Mouse (Mus musculus) MEL (cell line): ENCODE data around the gene Ubox5. TPM values are rescaled to one million over a fixed set of nuclear protein-coding genes. Genes with fewer than 3 reads are reported as not detected.

ENCODE experiments used
- DNase-seq: peaks from one replicate; pipeline ENCODE4 v3.0.0; 2011; ENCODE audit warnings: low read depth, low spot score
- H3K27ac ChIP-seq: 2 replicates; pipeline ENCODE4 v1.5.1; 2012; ENCODE audit warnings: low read depth, mild to moderate bottlenecking, control low read depth, low read length, moderate library complexity; ENCODE audit not compliant: control insufficient read depth
- H3K27me3 ChIP-seq, 2 experiments: fragments of 150-350 bp in 1 of 2; sonication (generic) in 1 of 2; 2 replicates each; pipeline ENCODE4 v1.6.1; 2012; ENCODE audit warnings: low read length in 2 of 2, mild to moderate bottlenecking in 2 of 2, improper control_type of control experiment in 1 of 2, moderate library complexity in 1 of 2; ENCODE audit not compliant: insufficient read depth in 2 of 2, control insufficient read depth in 1 of 2
- H3K36me3 ChIP-seq, 2 experiments: 2 replicates each; pipeline ENCODE4 v1.6.1; 2012 to 2014; ENCODE audit warnings: low read length in 2 of 2, improper control_type of control experiment in 1 of 2, inconsistent platforms in 1 of 2, mild to moderate bottlenecking in 1 of 2; ENCODE audit not compliant: insufficient read depth in 2 of 2, control insufficient read depth in 1 of 2
- H3K4me1 ChIP-seq, 2 experiments: fragments of 150-350 bp in 1 of 2; sonication (generic) in 1 of 2; 2 replicates each; pipeline ENCODE4 v1.6.1; 2012; ENCODE audit warnings: low read length in 2 of 2, improper control_type of control experiment in 1 of 2, mild to moderate bottlenecking in 1 of 2; ENCODE audit not compliant: insufficient read depth in 2 of 2, control insufficient read depth in 1 of 2
- H3K4me3 ChIP-seq, 2 experiments: fragments of 150-350 bp in 1 of 2; sonication (generic) in 1 of 2; 2 replicates each; pipeline ENCODE4 v1.5.1; 2012; ENCODE audit warnings: low read depth in 2 of 2, low read length in 2 of 2, mild to moderate bottlenecking in 2 of 2, moderate library complexity in 2 of 2, control low read depth in 1 of 2, improper control_type of control experiment in 1 of 2; ENCODE audit not compliant: control insufficient read depth in 1 of 2, insufficient read depth in 1 of 2
- H3K79me2 ChIP-seq: 2 replicates; pipeline ENCODE4 v1.6.1; 2012; ENCODE audit warnings: mild to moderate bottlenecking, low read length, moderate library complexity; ENCODE audit not compliant: control insufficient read depth, poor library complexity, insufficient read depth
- H3K9ac ChIP-seq: 2 replicates; pipeline ENCODE4 v1.6.1; 2012; ENCODE audit warnings: low read depth, mild to moderate bottlenecking, control low read depth, low read length, moderate library complexity; ENCODE audit not compliant: control insufficient read depth, poor library complexity, severe bottlenecking
- H3K9me3 ChIP-seq: fragments of 150-350 bp; sonication (generic); replicated peaks from 2 replicates; pipeline ENCODE4 v1.6.1; 2012; ENCODE audit warnings: mild to moderate bottlenecking, low read length, improper control_type of control experiment, moderate library complexity; ENCODE audit not compliant: insufficient read depth
- CHD1 ChIP-seq: IDR thresholded peaks from 2 replicates; pipeline ENCODE4 v1.6.1; 2012; ENCODE audit warnings: low read depth, mild to moderate bottlenecking, inconsistent platforms, low read length, improper control_type of control experiment
- ELF1 ChIP-seq: IDR thresholded peaks from 2 replicates; pipeline ENCODE4 v1.6.1; 2014; ENCODE audit warnings: low read depth, mild to moderate bottlenecking, inconsistent platforms, low read length, improper control_type of control experiment, moderate library complexity
- EP300 ChIP-seq, 2 experiments: IDR thresholded peaks; 2 replicates each; pipeline ENCODE4 v1.6.1; 2011; ENCODE audit warnings: improper control_type of control experiment in 2 of 2, low read length in 2 of 2, low read depth in 1 of 2, mild to moderate bottlenecking in 1 of 2
- ETS1 ChIP-seq: IDR thresholded peaks from 2 replicates; pipeline ENCODE4 v1.6.1; 2012; ENCODE audit warnings: low read depth, mild to moderate bottlenecking, inconsistent platforms, low read length, improper control_type of control experiment, moderate library complexity
- GABPA ChIP-seq: IDR thresholded peaks from 2 replicates; pipeline ENCODE4 v1.6.1; 2012; ENCODE audit warnings: low read depth, mild to moderate bottlenecking, inconsistent platforms, low read length, improper control_type of control experiment, moderate library complexity
- HCFC1 ChIP-seq: IDR thresholded peaks from 2 replicates; pipeline ENCODE4 v1.6.1; 2012; ENCODE audit warnings: low read depth, mild to moderate bottlenecking, inconsistent platforms, low read length, improper control_type of control experiment, moderate library complexity
- JUND ChIP-seq: IDR thresholded peaks from 2 replicates; pipeline ENCODE4 v1.6.1; 2011; ENCODE audit warnings: low read depth, mild to moderate bottlenecking, improper control_type of control experiment, low read length
- MAFK ChIP-seq: IDR thresholded peaks from 2 replicates; pipeline ENCODE4 v1.6.1; 2011; ENCODE audit warnings: low read depth, mild to moderate bottlenecking, low read length, improper control_type of control experiment, borderline replicate concordance
- MAZ ChIP-seq: IDR thresholded peaks from 2 replicates; pipeline ENCODE4 v1.6.1; 2012; ENCODE audit warnings: low read depth, mild to moderate bottlenecking, inconsistent platforms, low read length, improper control_type of control experiment
- MYB ChIP-seq: IDR thresholded peaks from 2 replicates; pipeline ENCODE4 v1.6.1; 2011; ENCODE audit warnings: mild to moderate bottlenecking, low read depth, low read length, improper control_type of control experiment
- POLR2A ChIP-seq, 2 experiments: IDR thresholded peaks; 2 replicates each; pipeline ENCODE4 v1.6.1; 2011 to 2012; ENCODE audit warnings: low read length in 2 of 2, mild to moderate bottlenecking in 2 of 2, control low read depth in 1 of 2, improper control_type of control experiment in 1 of 2, low read depth in 1 of 2, moderate library complexity in 1 of 2; ENCODE audit not compliant: control insufficient read depth in 1 of 2, insufficient read depth in 1 of 2, poor library complexity in 1 of 2
- POLR2AphosphoS2 ChIP-seq: IDR thresholded peaks from 2 replicates; pipeline ENCODE4 v1.6.1; 2011; ENCODE audit warnings: low read length, improper control_type of control experiment
- RAD21 ChIP-seq: IDR thresholded peaks from 2 replicates; pipeline ENCODE4 v1.6.1; 2011; ENCODE audit warnings: mild to moderate bottlenecking, low read depth, low read length, improper control_type of control experiment
- SIN3A ChIP-seq: IDR thresholded peaks from 2 replicates; pipeline ENCODE4 v1.6.1; 2012; ENCODE audit warnings: low read length, improper control_type of control experiment, inconsistent platforms
- SMC3 ChIP-seq: IDR thresholded peaks from 2 replicates; pipeline ENCODE4 v1.6.1; 2011; ENCODE audit warnings: low read depth, low read length, improper control_type of control experiment
- TAL1 ChIP-seq: IDR thresholded peaks from 2 replicates; pipeline ENCODE4 v1.6.1; 2012; ENCODE audit warnings: mild to moderate bottlenecking, inconsistent platforms, low read length, moderate library complexity, mixed read lengths
- TCF12 ChIP-seq: IDR thresholded peaks from 2 replicates; pipeline ENCODE4 v1.6.1; 2014; ENCODE audit warnings: low read depth, mild to moderate bottlenecking, inconsistent platforms, low read length, improper control_type of control experiment, moderate library complexity
- UBTF ChIP-seq: IDR thresholded peaks from 2 replicates; pipeline ENCODE4 v1.6.1; 2012; ENCODE audit warnings: low read depth, mild to moderate bottlenecking, inconsistent platforms, low read length, improper control_type of control experiment, moderate library complexity, borderline replicate concordance; ENCODE audit not compliant: insufficient read depth
- USF2 ChIP-seq, 2 experiments: IDR thresholded peaks; 2 replicates each; pipeline ENCODE4 v1.6.1; 2011 to 2012; ENCODE audit warnings: improper control_type of control experiment in 2 of 2, low read length in 2 of 2, borderline replicate concordance in 1 of 2, inconsistent platforms in 1 of 2, low read depth in 1 of 2, mild to moderate bottlenecking in 1 of 2; ENCODE audit not compliant: insufficient read depth in 1 of 2
- ZC3H11A ChIP-seq: IDR thresholded peaks from 2 replicates; pipeline ENCODE4 v1.6.1; 2012; ENCODE audit warnings: low read depth, mild to moderate bottlenecking, inconsistent platforms, low read length, improper control_type of control experiment
- ZMIZ1 ChIP-seq: IDR thresholded peaks from 2 replicates; pipeline ENCODE4 v1.6.1; 2012; ENCODE audit warnings: low read depth, mild to moderate bottlenecking, inconsistent platforms, low read length, improper control_type of control experiment, moderate library complexity
- ZNF384 ChIP-seq: IDR thresholded peaks from 2 replicates; pipeline ENCODE4 v1.6.1; 2012; ENCODE audit warnings: low read depth, mild to moderate bottlenecking, inconsistent platforms, low read length, improper control_type of control experiment
- polyA plus RNA-seq, 2 experiments: library from polyadenylated mRNA; stranded (reverse) in 1 of 2; unstranded in 1 of 2; fragments of >175 nt in 1 of 2; fragments of >200 nt in 1 of 2; gene quantifications; 2 replicates each; pipeline versions ENCODE4 v1.2.1 to v1.2.4; 2012; ENCODE audit warnings: low replicate concordance in 2 of 2, low read depth in 1 of 2; ENCODE audit not compliant: insufficient read length in 2 of 2, insufficient read depth in 1 of 2, missing spikeins in 1 of 2
- total RNA-seq: library from RNA; depleted of rRNA; stranded (reverse); fragments of 300-350 nt; gene quantifications from 2 replicates; pipeline ENCODE4 v1.2.3, GENCODE M21; 2012

Ubox5 gene
- total and polyA plus RNA-seq, 3 experiments: 5.4 to 11.2 TPM; not detected in 1

DNA sequence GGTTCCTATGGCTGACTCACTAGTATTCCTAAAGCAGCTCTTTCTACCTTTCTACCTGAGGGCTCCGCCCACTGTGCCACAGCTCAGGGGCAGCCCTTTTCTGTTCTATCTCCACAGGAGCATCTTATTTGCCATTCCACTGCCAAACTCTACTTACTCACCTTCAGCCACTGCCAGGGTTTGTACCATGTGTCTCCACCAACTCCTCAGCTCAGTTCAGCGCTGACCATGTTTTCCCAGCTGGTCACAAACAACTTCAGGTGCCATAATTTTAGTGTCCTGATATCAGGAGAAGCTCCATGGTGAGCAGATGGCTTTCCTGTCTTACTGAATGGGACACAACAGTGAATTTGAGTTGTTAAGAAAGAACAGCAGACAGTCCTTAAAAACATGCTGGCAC is 72.4 kb downstream of the Ubox5 start:
- Histone ChIP-seq H3K9me3 (no peaks in the 10 kb centered on the region), H3K9ac (no peak overlapping the region), H3K36me3 (no peaks in the 10 kb centered on the region; a peak in 2 of 4 replicates), H3K4me1 (no peaks in the 10 kb centered on the region), H3K27me3 (no peaks in the 10 kb centered on the region), H3K4me3 (no peak overlapping the region), H3K27ac (no peak overlapping the region), H3K79me2 (no peaks in the 10 kb centered on the region)
- no peak for TF ChIP-seq ELF1
- no peak for TF ChIP-seq EP300 (IDR thresholded peaks at IDR 0.05; ENCODE audit: low read depth in 1 of 2, low read length in 2 of 2)
- no peak for TF ChIP-seq JUND
- no peak for TF ChIP-seq TAL1
- TF ChIP-seq MYB: no peak
- no peak for TF ChIP-seq MAFK
- no peak for TF ChIP-seq ETS1
- TF ChIP-seq RAD21: no peak
- DNase-seq: no peak

DNA sequence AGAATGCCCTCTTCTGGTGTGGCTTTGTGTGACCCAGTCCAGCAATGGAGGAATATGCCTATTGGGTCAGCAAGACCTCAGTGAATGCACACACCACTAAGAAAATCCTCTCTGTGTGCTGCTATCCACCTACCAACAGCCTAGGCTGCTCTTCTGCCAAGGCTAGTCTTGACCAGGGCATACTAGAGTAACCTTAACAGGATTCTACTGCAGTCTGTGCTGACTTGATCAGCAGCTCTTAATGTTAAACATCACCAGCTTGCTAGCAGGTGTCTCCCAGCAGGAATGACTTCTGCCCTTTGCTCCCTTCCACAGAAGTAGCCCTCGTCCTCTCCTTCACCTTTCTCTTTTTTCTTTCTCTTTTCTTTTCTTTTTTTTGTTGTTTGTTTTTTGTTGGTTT is 73.5 kb downstream of the Ubox5 start:
- Histone ChIP-seq H3K79me2 (no peaks in the 10 kb centered on the region), H3K36me3 (no peaks in the 10 kb centered on the region; a peak in 1 of 4 replicates), H3K4me1 (no peaks in the 10 kb centered on the region), H3K27me3 (no peaks in the 10 kb centered on the region), H3K9me3 (no peaks in the 10 kb centered on the region), H3K27ac (no peak overlapping the region), H3K9ac (no peak overlapping the region), H3K4me3 (no peak overlapping the region)
- no peak for DNase-seq
- TF ChIP-seq RAD21: no peak
- TF ChIP-seq TCF12: no peak
- no peak for TF ChIP-seq SMC3
- TF ChIP-seq CHD1: no peak
- no peak for TF ChIP-seq UBTF
- TF ChIP-seq ELF1: no peak
- TF ChIP-seq USF2 (IDR thresholded peaks at IDR 0.05; ENCODE audit: borderline replicate concordance in 1 of 2, insufficient read depth in 1 of 2, low read depth in 1 of 2, low read length in 2 of 2): no peak
- no peak for TF ChIP-seq POLR2AphosphoS2
- no peak for TF ChIP-seq ETS1
- no peak for TF ChIP-seq ZMIZ1
- no peak for TF ChIP-seq GABPA
- TF ChIP-seq ZNF384: no peak
- TF ChIP-seq SIN3A: no peak
- TF ChIP-seq ZC3H11A: no peak
- no peak for TF ChIP-seq POLR2A (IDR thresholded peaks at IDR 0.05; ENCODE audit: control insufficient read depth in 1 of 2, insufficient read depth in 1 of 2, low read depth in 1 of 2, low read length in 2 of 2, poor library complexity in 1 of 2)
- TF ChIP-seq MAZ: no peak
- no peak for TF ChIP-seq HCFC1
